Mouse (Mus musculus): ENCODE measurements around the gene Cnga1.
"Not testable (repeated sequence)": the region's sequence is repeated elsewhere in the genome, so short reads cannot be mapped to it uniquely, and the experiment has no call there.

The Cnga1 gene

DNA sequence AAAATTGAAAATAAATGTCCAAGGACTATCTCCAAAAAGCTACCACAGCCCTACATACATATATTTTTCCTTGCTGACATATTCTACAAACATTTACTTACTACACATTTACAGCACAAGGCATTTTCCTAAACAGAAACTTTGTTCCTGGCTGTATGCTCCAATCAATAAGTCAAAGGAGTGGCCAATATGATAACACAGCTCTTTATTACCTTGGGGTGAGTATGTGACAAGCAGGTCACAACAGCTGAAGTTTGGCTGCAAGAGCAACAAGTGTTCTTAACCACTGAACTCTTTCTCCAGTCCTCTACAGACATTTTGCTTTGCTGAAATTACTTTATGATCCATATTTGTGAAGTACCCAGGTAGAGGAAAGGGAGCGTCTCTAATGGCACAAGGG is 4.0 kb downstream of the Cnga1 start:
- DNase-seq (ENCODE audit: low spot score): no peak

- DNase-seq (ENCODE audit: low spot score): no peak
These were observed 7.5 kb downstream of the Cnga1 start for GRCm38 (mm10) chr5:72636576-72636975.

DNA sequence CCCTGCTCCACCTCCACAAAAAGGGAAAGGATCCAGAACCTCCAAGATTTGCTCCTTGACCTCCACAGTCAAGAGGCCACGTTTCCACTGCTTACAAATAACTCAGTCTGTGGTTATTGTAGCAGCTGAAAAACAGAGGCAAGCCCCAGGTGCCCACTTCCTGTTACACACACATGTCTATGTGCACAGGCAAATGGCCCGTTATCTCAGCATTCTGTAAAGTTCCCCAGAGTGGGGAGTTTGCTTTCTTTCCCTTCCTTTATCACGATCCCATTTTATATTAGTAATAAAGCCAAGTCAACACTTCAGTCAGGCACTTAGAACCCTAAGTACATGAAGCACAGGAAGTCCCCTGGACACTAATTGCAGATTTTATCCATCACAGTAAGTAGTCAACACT is 8.0 kb downstream of the Cnga1 start:
- no peak for DNase-seq (ENCODE audit: low spot score)

DNA sequence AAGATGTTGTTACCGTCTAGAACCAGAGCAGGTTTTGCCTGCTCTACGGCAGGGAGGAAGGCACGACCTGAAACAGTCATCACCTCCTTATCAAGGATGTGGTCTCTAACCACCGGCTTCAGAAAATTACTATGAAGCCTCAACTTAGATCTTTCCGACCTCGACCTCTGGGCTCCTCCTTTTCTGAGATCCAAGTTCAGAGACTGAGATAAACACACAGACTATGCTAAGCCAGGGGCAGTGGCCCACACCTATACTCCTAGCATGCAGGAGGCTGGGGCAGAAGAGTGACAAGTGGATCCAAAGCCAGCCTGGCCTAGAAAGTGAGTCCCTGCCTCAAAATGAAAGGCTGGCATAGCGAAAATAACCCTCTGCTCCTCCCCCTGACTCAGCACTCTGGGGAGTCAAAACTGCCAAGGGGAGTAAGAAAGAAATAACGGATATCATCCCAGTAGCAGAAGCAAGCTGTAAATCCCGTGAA is 9.2 kb downstream of the Cnga1 start:
- no peak for DNase-seq (ENCODE audit: low spot score)

GRCm38 (mm10) chr5:72630026-72630425 is 14.0 kb downstream of the Cnga1 start:
- no peak for DNase-seq (ENCODE audit: low spot score)

- no peak for DNase-seq (ENCODE audit: low spot score)
These were observed 23.1 kb downstream of the Cnga1 start for GRCm38 (mm10) chr5:72621022-72621421.

DNA sequence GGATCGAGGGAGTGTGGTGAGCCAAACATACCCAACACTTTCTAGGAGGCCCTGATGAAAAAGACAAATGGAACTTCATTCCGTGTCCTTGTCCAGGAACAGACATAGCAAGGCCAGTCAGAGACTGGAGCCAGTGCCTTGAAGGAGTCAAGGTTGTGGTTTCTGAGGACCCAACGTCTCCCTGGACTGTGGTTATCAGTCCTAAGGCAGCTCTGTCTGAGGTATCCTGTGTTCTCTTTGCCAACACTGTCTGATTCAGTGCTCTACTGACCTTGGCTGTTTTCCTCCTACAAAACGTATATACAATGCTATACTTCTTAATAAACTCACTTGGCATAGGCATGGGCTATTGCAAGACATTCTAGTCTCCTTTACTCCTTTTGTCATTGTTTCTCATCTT is 26.7 kb downstream of the Cnga1 start:
- DNase-seq (ENCODE audit: low spot score): no peak

DNA sequence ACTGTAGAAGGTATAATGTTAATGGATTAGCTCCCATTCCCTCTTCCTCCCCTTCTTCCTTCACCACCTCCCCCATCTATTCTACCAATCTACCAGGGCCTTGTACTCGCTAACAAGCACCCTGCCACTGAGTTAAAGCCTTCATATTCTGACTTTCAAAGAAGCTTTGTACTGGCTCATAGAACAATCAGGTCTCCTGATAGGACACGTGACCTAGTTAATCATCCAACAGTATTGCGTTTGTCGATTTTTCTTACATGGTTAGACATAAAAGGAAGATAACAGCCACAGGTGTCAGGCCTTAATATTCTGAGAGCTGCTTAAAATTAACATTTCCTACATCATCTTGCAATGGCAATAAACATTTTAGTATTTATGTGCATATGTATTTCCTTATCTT is 40.9 kb downstream of the Cnga1 start:
- DNase-seq (ENCODE audit: low spot score): no peak

GRCm38 (mm10) chr5:72601006-72601405 is 43.1 kb downstream of the Cnga1 start:
- no peak for DNase-seq (ENCODE audit: low spot score)

- no peak for DNase-seq (ENCODE audit: low spot score)
These were observed 56.8 kb downstream of the Cnga1 start, which contains the start of gene Gm5868 for GRCm38 (mm10) chr5:72587192-72587681. Gene Gm5868 (minus strand): TSS chr5:72587551.

DNA sequence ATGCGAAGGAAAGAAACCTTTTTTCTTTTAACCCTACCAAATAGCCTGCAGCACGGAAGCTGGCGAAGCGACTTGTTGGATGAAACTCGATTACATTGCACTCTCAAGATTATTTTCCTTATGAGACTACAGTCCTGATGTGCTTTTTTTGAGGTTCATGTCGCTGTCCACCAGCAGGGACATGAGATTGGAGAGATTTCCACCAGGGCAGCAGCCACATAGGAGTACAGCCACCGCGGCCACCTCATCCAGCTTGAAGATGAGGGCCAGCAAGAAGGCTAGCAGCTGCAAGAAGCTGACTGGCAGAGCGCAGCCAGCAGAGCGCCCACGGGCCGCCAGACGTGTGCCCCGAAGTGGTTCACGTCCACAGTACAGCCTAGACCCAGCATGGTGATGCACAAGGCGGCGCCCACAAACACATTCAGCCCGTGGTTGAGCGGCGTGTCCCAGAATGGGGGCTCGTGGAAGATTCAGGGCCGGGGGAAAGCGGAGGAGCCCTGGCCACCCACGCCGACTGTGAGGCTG is 57.3 kb downstream of the Cnga1 start:
- DNase-seq (ENCODE audit: low spot score): not testable (repeated sequence)

DNA sequence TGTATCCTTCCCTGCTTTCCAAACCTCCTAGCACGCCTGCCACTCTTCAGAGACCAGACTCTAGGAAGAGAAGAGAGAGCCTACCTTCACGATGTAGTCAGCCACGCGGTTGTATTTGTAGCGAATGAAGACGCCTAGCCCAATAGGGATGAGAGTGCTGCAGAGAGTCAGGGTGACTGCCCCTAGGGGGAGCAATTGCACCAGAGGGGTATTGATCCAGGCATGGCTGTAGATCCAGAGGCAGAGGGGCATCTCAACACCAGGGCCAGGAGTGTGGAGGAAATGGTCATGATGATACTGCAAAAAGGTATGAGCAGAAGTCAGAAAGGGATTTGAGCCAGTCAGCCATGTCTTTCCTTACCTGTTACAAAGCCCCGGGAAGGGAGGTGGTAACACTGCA is 58.0 kb downstream of the Cnga1 start:
- DNase-seq (ENCODE audit: low spot score): not testable (repeated sequence)

- DNase-seq (ENCODE audit: low spot score): not testable (repeated sequence)
These were observed 63.1 kb downstream of the Cnga1 start, which contains the start of gene Zar1 for GRCm38 (mm10) chr5:72580970-72581332. Gene Zar1 (minus strand): TSS chr5:72581254.

- DNase-seq (ENCODE audit: low spot score): not testable (repeated sequence)
These were observed 63.7 kb downstream of the Cnga1 start for GRCm38 (mm10) chr5:72580088-72580969.

- not testable (repeated sequence) for DNase-seq (ENCODE audit: low spot score)
These were observed 64.5 kb downstream of the Cnga1 start for GRCm38 (mm10) chr5:72579599-72579998.

DNA sequence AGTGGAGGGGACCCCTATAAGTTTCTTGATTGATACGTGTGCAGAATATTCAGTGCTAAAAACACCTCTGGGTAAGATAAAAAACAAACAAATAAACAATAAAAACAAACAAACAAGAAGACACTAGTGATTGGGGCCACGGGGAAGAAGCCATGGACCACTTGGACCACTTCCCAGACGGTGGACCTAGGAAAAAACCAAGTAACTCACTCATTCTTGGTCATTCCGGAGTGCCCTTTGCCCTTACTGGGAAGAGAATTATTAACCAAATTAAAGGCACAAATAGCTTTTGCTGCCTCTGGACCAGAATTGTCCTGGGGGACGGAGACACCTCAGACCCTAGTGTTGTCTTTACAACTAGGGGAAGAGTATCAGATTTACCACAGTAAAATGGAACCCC is 78.5 kb downstream of the Cnga1 start:
- no peak for DNase-seq (ENCODE audit: low spot score)

GRCm38 (mm10) chr5:72563183-72563582 is 80.9 kb downstream of the Cnga1 start:
- DNase-seq (ENCODE audit: low spot score): not testable (repeated sequence)

GRCm38 (mm10) chr5:72560976-72561628 is 83.0 kb downstream of the Cnga1 start:
- DNase-seq (ENCODE audit: low spot score): no peak

DNA sequence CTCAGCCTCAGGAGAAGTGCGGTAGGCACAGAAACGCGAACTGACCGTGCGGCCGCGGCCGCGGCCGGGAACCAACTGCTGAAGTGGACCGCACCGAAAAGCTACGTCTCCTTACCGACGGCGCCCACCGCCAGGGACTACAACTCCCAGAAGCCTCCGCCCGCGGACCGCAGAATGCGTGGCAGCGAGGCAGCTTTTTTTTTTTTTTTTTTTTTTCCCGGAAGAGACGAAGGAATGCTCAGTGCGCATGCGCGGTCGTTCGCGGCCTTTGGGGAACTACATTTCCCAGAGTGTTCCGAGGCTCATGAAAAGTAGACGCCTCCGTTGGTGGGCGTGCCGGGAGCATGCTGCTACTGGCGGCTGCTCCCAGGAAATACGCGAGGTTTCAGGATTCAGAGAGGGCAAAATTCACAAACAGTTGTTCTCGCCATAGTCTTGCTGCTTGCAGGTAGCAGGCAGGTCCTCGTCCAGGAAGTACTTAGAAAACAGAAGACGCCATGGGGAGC is 84.5 kb downstream of the Cnga1 start, which contains the start of gene Nfxl1:
TSS of gene Nfxl1 (minus strand) at position 141 of the 506 bp plus-strand sequence.
- peak; percentile 93 for DNase-seq (ENCODE audit: low spot score)

- no peak for DNase-seq (ENCODE audit: low spot score)
These were observed 85.2 kb downstream of the Cnga1 start for GRCm38 (mm10) chr5:72558716-72559526.

GRCm38 (mm10) chr5:72556245-72556644 is 87.8 kb downstream of the Cnga1 start:
- DNase-seq (ENCODE audit: low spot score): no peak
